In genomic region chr17:23679127-23679835, GRCm38 (mm10) we compare ENCODE assay signal across 9 mouse cellular contexts. TPM values are rescaled to one million over a fixed set of nuclear protein-coding genes. Genes with fewer than 3 reads are reported as not detected.
DNase-seq lines count a peak whose midpoint lies in the region; ATAC-seq and TF ChIP-seq lines count a peak whose summit lies in the region.
"Had no signal": no experiment of that assay in that cellular context is flagged by ENCODE, and none has a peak within 500 bp of the region (broad histone marks: within the 10 kb centered on the region; RNA-seq: fewer than 3 reads in every experiment).

TSS of gene Cldn6 (plus strand) at chr17:23679249.

- no peaks in the 10 kb centered on the region for H3K36me3 ChIP-seq in lung, embryonic 15.5 days
- H3K36me3 ChIP-seq in forebrain, embryonic 16.5 days (ENCODE audit: control insufficient read depth, insufficient read depth): no peaks in the 10 kb centered on the region
- H3K36me3 ChIP-seq in limb, embryonic 14.5 days (ENCODE audit: control insufficient read depth, insufficient read depth, low read length): no peaks in the 10 kb centered on the region
- H3K36me3 ChIP-seq in stomach, postnatal 0 days (ENCODE audit: control insufficient read depth, insufficient read depth, low read length): no peaks in the 10 kb centered on the region

- no peak for DNase-seq in lung, postnatal 36 days
- DNase-seq in limb, embryonic 14.5 days (ENCODE audit: low spot score): no peak
- peak; percentile 33 for DNase-seq in stomach, postnatal 0 days (ENCODE audit: low spot score)
- DNase-seq in layer of hippocampus, adult 2 months (ENCODE audit: low spot score in 2 of 2): no peak
- DNase-seq in frontal cortex, adult 2 months (ENCODE audit: extremely low spot score in 1 of 2, low spot score in 1 of 2): no peak
- DNase-seq: right cerebral cortex, postnatal 14 days had no signal

- TF ChIP-seq EP300 in stomach, postnatal 0 days (optimal IDR thresholded peaks at IDR 0.05): no peak

- H3K9me3 ChIP-seq in lung, embryonic 15.5 days: no peaks in the 10 kb centered on the region
- no peaks in the 10 kb centered on the region for H3K9me3 ChIP-seq in forebrain, embryonic 16.5 days (ENCODE audit: control insufficient read depth, low read length)
- H3K9me3 ChIP-seq in limb, embryonic 14.5 days (ENCODE audit: control insufficient read depth, low read length): no peaks in the 10 kb centered on the region
- no peaks in the 10 kb centered on the region for H3K9me3 ChIP-seq in stomach, postnatal 0 days (ENCODE audit: control insufficient read depth, low read length)

- H3K4me1 ChIP-seq in lung, embryonic 15.5 days: peaks cover 66% of the 10 kb centered on the region
- peaks cover 30% of the 10 kb centered on the region for H3K4me1 ChIP-seq in forebrain, embryonic 16.5 days (replicated peaks; ENCODE audit: control insufficient read depth, insufficient read depth, low read length)
- H3K4me1 ChIP-seq in limb, embryonic 14.5 days (ENCODE audit: control insufficient read depth, insufficient read depth, low read length): peaks cover 53% of the 10 kb centered on the region
- peaks cover 10% of the 10 kb centered on the region for H3K4me1 ChIP-seq in stomach, postnatal 0 days (replicated peaks; ENCODE audit: control insufficient read depth, insufficient read depth)

- peak within 1 kb of the TSS; percentile 52 for H3K4me2 ChIP-seq in lung, embryonic 15.5 days
- peak within 1 kb of the TSS; percentile 28; the same call in 1 of the 2 replicates for H3K4me2 ChIP-seq in forebrain, embryonic 16.5 days (ENCODE audit: low read length)
- peak within 1 kb of the TSS; percentile 45 for H3K4me2 ChIP-seq in limb, embryonic 14.5 days (replicated peaks; ENCODE audit: low read depth, low read length, severe bottlenecking)
- peak within 1 kb of the TSS; percentile 40 for H3K4me2 ChIP-seq in stomach, postnatal 0 days (replicated peaks; ENCODE audit: low read depth)

- peak within 1 kb of the TSS; percentile 82 for H3K27ac ChIP-seq in lung, embryonic 15.5 days
- no peak within 1 kb of the TSS for H3K27ac ChIP-seq in forebrain, embryonic 16.5 days (ENCODE audit: low read length)
- H3K27ac ChIP-seq in limb, embryonic 14.5 days (replicated peaks; ENCODE audit: low read depth, low read length): no peak within 1 kb of the TSS
- no peak within 1 kb of the TSS for H3K27ac ChIP-seq in stomach, postnatal 0 days (replicated peaks)
- no peak within 1 kb of the TSS for H3K27ac ChIP-seq in layer of hippocampus, adult 2 months
- H3K27ac ChIP-seq: left cerebral cortex, adult 2 months had no signal

- 1% methylated on average over 36 of the region's 38 CpGs for WGBS in lung, embryonic 15.5 days
- WGBS in forebrain, embryonic 16.5 days: 2% methylated on average over 38 of the region's 38 CpGs
- WGBS in limb, embryonic 14.5 days: 3% methylated on average over 37 of the region's 38 CpGs
- WGBS in stomach, postnatal 0 days: 2% methylated on average over 38 of the region's 38 CpGs

- ATAC-seq in lung, embryonic 15.5 days (ENCODE audit: borderline replicate concordance, extremely low read depth, low FRiP score, low TSS enrichment): no peak
- no peak for ATAC-seq in forebrain, embryonic 16.5 days
- no peak for ATAC-seq in limb, embryonic 14.5 days (ENCODE audit: low FRiP score, low read depth)
- ATAC-seq in stomach, postnatal 0 days (ENCODE audit: low FRiP score, low TSS enrichment): no peak

- no peak for TF ChIP-seq CTCF in stomach, postnatal 0 days (IDR thresholded peaks at IDR 0.05; ENCODE audit: low read depth)
- no peak for TF ChIP-seq CTCF in layer of hippocampus, adult 2 months (conservative IDR thresholded peaks at IDR 0.05)

- peak within 1 kb of the TSS; percentile 41 for H3K4me3 ChIP-seq in lung, embryonic 15.5 days
- H3K4me3 ChIP-seq in forebrain, embryonic 16.5 days (replicated peaks; ENCODE audit: low read length): peak within 1 kb of the TSS; percentile 4; the same call in 1 of the 2 replicates
- H3K4me3 ChIP-seq in limb, embryonic 14.5 days (replicated peaks; ENCODE audit: low read length): peak within 1 kb of the TSS; percentile 29
- peak within 1 kb of the TSS; percentile 17 for H3K4me3 ChIP-seq in stomach, postnatal 0 days (ENCODE audit: low read depth, low read length)
- no peak within 1 kb of the TSS for H3K4me3 ChIP-seq in layer of hippocampus, adult 2 months

- H3K27me3 ChIP-seq in lung, embryonic 15.5 days: peaks cover 58% of the 10 kb centered on the region
- H3K27me3 ChIP-seq in forebrain, embryonic 16.5 days (replicated peaks; ENCODE audit: control insufficient read depth, insufficient read depth, low read length): peaks cover 44% of the 10 kb centered on the region
- peaks cover 52% of the 10 kb centered on the region for H3K27me3 ChIP-seq in limb, embryonic 14.5 days (ENCODE audit: control insufficient read depth, insufficient read depth, low read length)
- H3K27me3 ChIP-seq in stomach, postnatal 0 days (ENCODE audit: control insufficient read depth, insufficient read depth, low read length): 0 out of 2 replicates have a peak, but pooled peaks cover 2% of the 10 kb centered on the region

- peak within 1 kb of the TSS; percentile 44 for H3K9ac ChIP-seq in lung, embryonic 15.5 days
- H3K9ac ChIP-seq in forebrain, embryonic 16.5 days (replicated peaks; ENCODE audit: low read depth, low read length): no peak within 1 kb of the TSS
- no peak within 1 kb of the TSS for H3K9ac ChIP-seq in limb, embryonic 14.5 days (ENCODE audit: low read depth, low read length, severe bottlenecking)
- no peak within 1 kb of the TSS for H3K9ac ChIP-seq in stomach, postnatal 0 days (ENCODE audit: low read length)

- no peak for TF ChIP-seq POLR2A in limb, embryonic 14.5 days (IDR thresholded peaks at IDR 0.05; ENCODE audit: borderline replicate concordance, extremely low read depth, insufficient read depth, insufficient read length)

RNA-seq across cellular contexts. Expression of gene Cldn6, which starts in this region (rescaled TPM):
- polyA plus RNA-seq in lung, embryonic 15.5 days (2015; fragmentation: Nextera tagmentation; extraction: Ambion mirVana): 237 and 246 TPM in 2 replicates
- 0.24 and 0.45 TPM in 2 replicates for polyA plus RNA-seq in forebrain, embryonic 16.5 days (2015; fragmentation: Nextera tagmentation; extraction: Ambion mirVana)
- 13.6 and 14.0 TPM in 2 replicates for polyA plus RNA-seq in limb, embryonic 14.5 days (2012; rRNA removed)
- polyA plus RNA-seq in limb, embryonic 14.5 days (2014; fragmentation: Nextera tagmentation; extraction: Ambion mirVana): 11.3 and 14.7 TPM in 2 replicates
- polyA plus RNA-seq in stomach, postnatal 0 days (2015; fragmentation: Nextera tagmentation; extraction: Ambion mirVana): 3.0 and 3.2 TPM in 2 replicates
- total RNA-seq in layer of hippocampus, adult 2 months (2021): not detected
- 0.08 and 0.17 TPM in 2 replicates for polyA plus RNA-seq in frontal cortex, adult 2 months (2012; rRNA removed)
- total RNA-seq: left cerebral cortex, adult 2 months had no signal

Comparison
In these comparisons a context has a peak if more than half of its experiments do, and no peak if none do; other contexts are left out.
1. RNA of gene Cldn6 (polyA plus RNA-seq): 237 to 246 TPM in lung, embryonic 15.5 days; 11.3 to 14.7 TPM in limb, embryonic 14.5 days, 3.0 to 3.2 TPM in stomach, postnatal 0 days, 0.24 to 0.45 TPM in forebrain, embryonic 16.5 days and 0.08 to 0.17 TPM in frontal cortex, adult 2 months; every median in the first group is over 10 times any median in the second.
2. Peak in every context shown above with its lines, with median percentiles within 50 percentile points of each other: H3K4me2 ChIP-seq.